Mouse (Mus musculus) heart, embryonic 16.5 days (tissue): ENCODE data around the gene Gm12185. TPM values are rescaled to one million over a fixed set of nuclear protein-coding genes. Genes with fewer than 3 reads are reported as not detected.
A peak's percentile ranks its signal among the peaks of the same experiment; 100 is the strongest.

Source experiments
- ATAC-seq: fragments of 200-750 bp; cut with Nextera tagmentation; replicated peaks from 2 replicates; pipeline ENCODE4 v1.8.0; 2017; ENCODE audit warnings: moderate number of reproducible peaks; ENCODE audit not compliant: insufficient read depth, low FRiP score; ENCODE audit errors: extremely low read depth
- H3K27ac ChIP-seq: fragments of 300-500 bp; sonication (generic); 2 replicates; pipeline ENCODE4 v1.5.1; 2014; ENCODE audit warnings: mild to moderate bottlenecking, low read length, control low read depth, moderate library complexity
- H3K27me3 ChIP-seq: fragments of 300-500 bp; sonication (generic); 2 replicates; pipeline ENCODE4 v1.6.1; 2014; ENCODE audit warnings: low read length, mixed read lengths; ENCODE audit not compliant: control insufficient read depth, insufficient read depth
- H3K36me3 ChIP-seq: fragments of 300-500 bp; sonication (generic); 2 replicates; pipeline ENCODE4 v1.6.1; 2014; ENCODE audit not compliant: control insufficient read depth, insufficient read depth
- H3K4me1 ChIP-seq: fragments of 300-500 bp; sonication (generic); 2 replicates; pipeline ENCODE4 v1.6.1; 2014; ENCODE audit warnings: low read length, mixed read lengths; ENCODE audit not compliant: control insufficient read depth, insufficient read depth
- H3K4me2 ChIP-seq: fragments of 300-500 bp; sonication (generic); 2 replicates; pipeline ENCODE4 v1.6.1; 2014; ENCODE audit warnings: low read depth, mild to moderate bottlenecking, control low read depth, low read length
- H3K4me3 ChIP-seq: fragments of 300-500 bp; sonication (generic); 2 replicates; pipeline ENCODE4 v1.5.1; 2014; ENCODE audit warnings: mild to moderate bottlenecking, control low read depth, low read length
- H3K9ac ChIP-seq: fragments of 300-500 bp; sonication (generic); 2 replicates; pipeline ENCODE4 v1.6.1; 2014; ENCODE audit warnings: low read length, control low read depth
- H3K9me3 ChIP-seq: fragments of 300-500 bp; sonication (generic); replicated peaks from 2 replicates; pipeline ENCODE4 v1.6.1; 2016; ENCODE audit warnings: low read length; ENCODE audit not compliant: control insufficient read depth
- WGBS: fragments of 180-500 bp; shearing (Covaris S2); extraction: QIAGEN DNeasy Blood & Tissue Kit; methylation state at CpG from one replicate; pipeline ENCODE4 v1.1.7; 2014; 5-methylcytosine and 5-hydroxymethylcytosine counted together
- polyA plus RNA-seq: library from polyadenylated mRNA; unstranded; fragments of >200 nt; fragmentation: Nextera tagmentation; extraction: Ambion mirVana; gene quantifications from 2 replicates; pipeline ENCODE4 v1.2.1, GENCODE M21; 2015

Gene Gm12185
- polyA plus RNA-seq, 1 experiment from 2014 or later, result 0.13 TPM

DNA sequence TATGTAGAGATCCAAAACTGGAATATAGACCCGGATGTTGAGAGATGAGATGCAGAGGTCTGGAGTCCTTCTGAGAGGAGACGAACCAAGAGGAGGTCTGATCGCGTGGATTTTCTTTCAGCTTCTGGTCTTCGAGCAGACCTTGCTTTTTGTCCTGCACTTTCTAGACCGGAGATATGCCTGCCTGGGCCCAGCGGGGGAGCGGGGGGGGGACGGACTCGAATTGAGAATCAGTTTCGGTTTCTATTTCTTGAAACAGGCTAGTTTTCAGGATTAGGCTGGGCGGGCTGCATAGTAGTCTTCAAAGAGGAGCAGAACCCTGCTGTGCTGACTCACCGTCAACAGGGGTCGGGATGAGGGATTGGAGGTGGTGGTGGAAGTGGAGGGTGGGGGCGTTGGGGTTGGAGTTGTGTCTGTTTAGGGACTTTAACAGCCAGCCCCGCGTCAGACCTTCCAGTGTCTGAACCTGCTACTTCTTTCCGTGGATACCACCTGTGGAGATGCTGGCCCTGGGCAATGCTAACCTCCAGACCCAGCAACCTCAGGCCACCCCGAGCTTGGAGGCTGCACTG is 120.7 kb downstream of the Gm12185 start, which contains the start of gene Irgm1:
Gene Irgm1, minus strand, starts transcription at position 483 of the 572 bp plus-strand sequence.
- H3K27me3 ChIP-seq, result no peaks in the 10 kb centered on the region
- H3K9ac ChIP-seq, result peak within 1 kb of the TSS; percentile 76
- ATAC-seq, result peak; percentile 58
- WGBS, result under 1% methylated on average over 19 of the region's 19 CpGs
- peak within 1 kb of the TSS; percentile 60 for H3K4me3 ChIP-seq
- H3K27ac ChIP-seq, result peak within 1 kb of the TSS; percentile 81
- peaks cover 3% of the 10 kb centered on the region for H3K36me3 ChIP-seq
- no peaks in the 10 kb centered on the region for H3K9me3 ChIP-seq
- peaks cover 21% of the 10 kb centered on the region for H3K4me1 ChIP-seq
- peak within 1 kb of the TSS; percentile 82 for H3K4me2 ChIP-seq

GRCm38 (mm10) chr11:48870781-48871180 is 121.2 kb downstream of the Gm12185 start:
- peak overlapping the region; percentile 60 for H3K4me3 ChIP-seq
- peaks cover 21% of the 10 kb centered on the region for H3K4me1 ChIP-seq
- H3K4me2 ChIP-seq, result peak overlapping the region; percentile 82
- 18% methylated on average over 7 of the region's 7 CpGs for WGBS
- peak overlapping the region; percentile 76 for H3K9ac ChIP-seq
- no peak for ATAC-seq
- H3K27ac ChIP-seq, result peak overlapping the region; percentile 81
- no peaks in the 10 kb centered on the region for H3K9me3 ChIP-seq
- H3K27me3 ChIP-seq, result no peaks in the 10 kb centered on the region
- H3K36me3 ChIP-seq, result peaks cover 8% of the 10 kb centered on the region

DNA sequence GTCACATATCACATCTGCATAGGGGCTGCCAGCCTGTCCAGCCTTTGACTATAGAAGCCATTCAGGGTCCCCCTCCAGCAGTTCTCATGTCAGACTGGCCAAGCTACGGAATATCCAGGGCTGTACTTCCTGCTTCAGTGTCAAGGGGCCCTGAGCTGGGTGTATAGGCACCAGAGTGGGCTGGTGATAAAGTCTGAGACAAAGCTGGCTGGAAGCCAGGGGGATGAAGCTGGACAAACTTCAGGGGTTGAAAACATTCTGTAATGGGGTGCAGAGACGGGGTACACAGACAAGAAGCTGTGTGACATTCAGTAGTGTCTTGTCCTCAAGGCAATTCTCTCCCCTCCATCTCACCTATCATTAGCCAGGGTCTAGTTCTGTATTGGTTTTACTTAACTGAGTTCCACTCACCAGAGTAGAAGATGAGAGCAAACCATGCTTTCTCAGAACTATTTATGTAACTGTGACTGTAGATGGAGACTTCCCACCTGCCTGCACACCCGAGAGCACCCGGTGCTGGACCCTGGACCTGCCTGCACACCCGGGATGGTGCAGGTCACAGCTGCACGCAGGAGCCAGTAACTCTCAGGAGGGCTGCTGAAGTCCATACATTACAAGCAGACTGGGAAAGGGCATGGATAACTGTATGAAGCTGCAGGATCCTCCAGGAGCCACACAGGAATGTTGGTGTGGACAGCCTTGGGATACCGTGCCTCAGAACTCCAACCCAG is 122.5 kb downstream of the Gm12185 start:
- no peaks in the 10 kb centered on the region for H3K9me3 ChIP-seq
- no peaks in the 10 kb centered on the region for H3K27me3 ChIP-seq
- 39% methylated on average over 7 of the region's 7 CpGs for WGBS
- H3K4me3 ChIP-seq, result peak overlapping the region; percentile 60
- H3K4me2 ChIP-seq, result peak overlapping the region; percentile 82
- peaks cover 13% of the 10 kb centered on the region for H3K36me3 ChIP-seq
- ATAC-seq, result no peak
- H3K4me1 ChIP-seq, result peaks cover 20% of the 10 kb centered on the region
- peak overlapping the region; percentile 76 for H3K9ac ChIP-seq
- peak overlapping the region; percentile 4; the same call in 1 of the 2 replicates for H3K27ac ChIP-seq

GRCm38 (mm10) chr11:48866481-48866880 is 125.5 kb downstream of the Gm12185 start:
- ATAC-seq, result no peak
- no peak overlapping the region for H3K9ac ChIP-seq
- no peaks in the 10 kb centered on the region for H3K9me3 ChIP-seq
- no peaks in the 10 kb centered on the region for H3K27me3 ChIP-seq
- H3K4me3 ChIP-seq, result no peak overlapping the region
- WGBS, result 88% methylated on average over 9 of the region's 9 CpGs
- no peak overlapping the region for H3K27ac ChIP-seq
- peaks cover 13% of the 10 kb centered on the region for H3K36me3 ChIP-seq
- peaks cover 14% of the 10 kb centered on the region for H3K4me1 ChIP-seq
- H3K4me2 ChIP-seq, result no peak overlapping the region

DNA sequence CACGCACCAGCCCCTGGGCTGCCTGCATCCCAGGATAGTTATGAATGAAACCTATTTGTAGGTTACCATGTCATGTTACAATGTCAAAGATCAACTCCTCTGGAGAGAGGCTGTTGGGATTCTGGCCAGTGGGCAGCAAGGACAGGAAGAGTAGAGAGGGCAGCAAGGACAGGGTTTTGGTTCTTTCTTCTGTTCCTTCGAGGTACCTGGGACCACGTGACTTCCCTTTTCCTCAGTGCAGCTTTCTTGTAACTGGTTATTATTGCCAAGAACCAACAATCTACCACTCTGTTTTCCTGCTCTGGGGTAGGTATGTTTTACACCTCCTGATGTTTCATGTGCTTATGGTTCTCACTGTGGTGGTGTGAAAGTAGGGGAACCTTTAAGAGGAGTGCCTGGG is 128.2 kb downstream of the Gm12185 start:
- 75% methylated on average over 3 of the region's 3 CpGs for WGBS
- no peak for ATAC-seq
- peaks cover 2% of the 10 kb centered on the region for H3K4me1 ChIP-seq

DNA sequence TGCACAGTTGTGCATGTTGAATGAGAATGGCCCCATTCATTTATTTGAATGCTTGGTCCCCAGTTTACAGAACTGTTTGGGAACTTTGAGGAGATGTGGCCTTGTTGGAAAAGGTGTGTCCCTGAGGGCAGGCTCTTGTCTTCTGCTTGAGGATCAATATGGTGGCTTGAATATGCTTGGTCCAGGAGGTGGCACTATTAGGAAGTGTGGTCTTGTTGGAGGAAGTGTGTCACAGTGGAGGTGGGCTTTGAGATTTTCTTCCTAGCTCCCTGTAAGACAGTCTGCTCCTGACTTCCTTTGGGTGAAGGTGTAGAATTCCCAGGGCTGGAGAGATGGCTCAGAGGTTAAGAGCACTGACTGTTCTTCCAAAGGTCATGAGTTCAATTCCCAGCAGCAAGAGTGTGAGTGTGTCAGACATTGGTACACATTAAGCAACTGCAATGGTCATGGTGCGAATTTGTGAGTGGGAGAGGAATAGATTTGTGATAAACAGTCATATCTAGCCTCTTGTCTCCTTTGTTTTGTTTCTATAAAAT is 129.2 kb downstream of the Gm12185 start:
- Histone ChIP-seq H3K9ac (no peak overlapping the region), H3K4me1 (0 out of 2 replicates have a peak, but pooled peaks cover 6% of the 10 kb centered on the region), H3K27ac (no peak overlapping the region), H3K4me2 (no peak overlapping the region), H3K36me3 (peaks cover 13% of the 10 kb centered on the region), H3K4me3 (no peak overlapping the region), H3K27me3 (no peaks in the 10 kb centered on the region), H3K9me3 (no peaks in the 10 kb centered on the region)
- 62% methylated on average over 1 of the region's 1 CpGs for WGBS
- ATAC-seq, result no peak

More for the DNA sequence above, 128.2 kb downstream of the Gm12185 start:
- Histone ChIP-seq H3K27me3 (no peaks in the 10 kb centered on the region), H3K4me3 (no peak overlapping the region), H3K4me2 (no peak overlapping the region), H3K27ac (no peak overlapping the region), H3K36me3 (peaks cover 13% of the 10 kb centered on the region), H3K9me3 (no peaks in the 10 kb centered on the region), H3K9ac (no peak overlapping the region)

DNA sequence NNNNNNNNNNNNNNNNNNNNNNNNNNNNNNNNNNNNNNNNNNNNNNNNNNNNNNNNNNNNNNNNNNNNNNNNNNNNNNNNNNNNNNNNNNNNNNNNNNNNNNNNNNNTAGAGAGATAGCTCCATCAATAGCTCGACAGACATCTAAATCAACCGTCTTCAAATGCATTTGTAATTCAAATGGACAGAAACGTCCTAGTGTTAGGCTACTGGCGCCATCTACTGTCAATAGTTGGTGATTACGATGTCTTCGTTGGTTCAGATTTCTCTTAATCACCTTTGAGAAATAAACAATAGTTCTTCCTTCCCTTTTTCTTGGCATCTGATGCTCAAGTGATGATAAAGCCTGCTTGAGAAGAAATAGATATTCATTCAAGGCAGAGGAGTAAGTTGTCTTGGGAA is 133.0 kb downstream of the Gm12185 start:
- H3K4me2 ChIP-seq, result peak overlapping the region; percentile 91
- no peaks in the 10 kb centered on the region for H3K27me3 ChIP-seq
- no peaks in the 10 kb centered on the region for H3K36me3 ChIP-seq
- H3K9me3 ChIP-seq, result no peaks in the 10 kb centered on the region
- 0% methylated on average over 6 of the region's 6 CpGs for WGBS
- no peak overlapping the region for H3K9ac ChIP-seq
- H3K27ac ChIP-seq, result no peak overlapping the region
- 0 out of 2 replicates have a peak overlapping the region, but pooled peaks have one; percentile 80 for H3K4me3 ChIP-seq
- peaks cover 19% of the 10 kb centered on the region for H3K4me1 ChIP-seq
- no peak for ATAC-seq
